Mouse (Mus musculus) regulatory T cell (primary cell): ENCODE measurements around the gene Col5a3.

Experiments
- in situ Hi-C: fragments of 300-600 bp; cut with MboI, MseI; formaldehyde crosslinking; loops from one replicate; pipeline ENCODE4 v1.15.1; 2025; ENCODE audit warnings: high pct_unique_total_duplicates

The Col5a3 gene

DNA sequence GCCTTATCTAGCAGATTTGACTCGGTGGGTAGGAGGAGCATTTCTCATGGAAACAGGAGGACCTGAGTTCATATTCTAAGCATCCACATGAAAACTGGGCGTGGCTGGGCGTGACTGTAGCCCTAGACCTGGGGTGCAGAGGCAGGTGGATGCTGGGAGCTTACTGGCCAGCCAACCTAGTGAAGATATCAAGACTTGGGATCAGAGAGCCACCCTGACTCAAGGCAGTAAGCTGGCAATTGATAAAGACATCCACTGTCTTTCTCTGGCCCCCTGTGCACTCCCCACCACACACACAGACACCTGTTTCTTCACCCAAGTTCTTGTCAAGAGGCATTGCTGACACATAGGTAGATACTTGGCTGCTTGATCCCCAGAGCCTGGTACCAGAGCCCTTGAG lies 66.3 kb downstream of the Col5a3 start:
- in situ Hi-C loops, result no loop called here

DNA sequence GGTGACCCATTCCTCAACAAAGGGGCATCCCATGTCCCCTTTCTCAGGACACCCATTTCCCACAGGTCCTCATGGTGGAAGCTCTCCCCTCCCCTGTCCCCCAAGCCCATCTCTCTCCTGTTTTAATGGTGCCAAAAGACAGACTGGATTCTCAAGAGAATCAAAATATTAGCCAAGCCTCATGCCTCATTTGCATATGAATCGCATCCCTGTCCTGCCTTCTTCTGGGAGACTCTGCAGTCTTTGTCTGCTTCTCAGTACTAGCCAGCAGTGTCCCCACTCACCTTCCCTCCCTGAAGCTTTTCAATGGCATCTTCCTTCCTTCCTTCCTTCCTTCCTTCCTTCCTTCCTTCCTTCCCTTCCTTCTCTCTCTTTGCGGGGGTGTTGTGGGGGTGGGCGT lies 67.2 kb downstream of the Col5a3 start:
- in situ Hi-C loops, result no loop called here

DNA sequence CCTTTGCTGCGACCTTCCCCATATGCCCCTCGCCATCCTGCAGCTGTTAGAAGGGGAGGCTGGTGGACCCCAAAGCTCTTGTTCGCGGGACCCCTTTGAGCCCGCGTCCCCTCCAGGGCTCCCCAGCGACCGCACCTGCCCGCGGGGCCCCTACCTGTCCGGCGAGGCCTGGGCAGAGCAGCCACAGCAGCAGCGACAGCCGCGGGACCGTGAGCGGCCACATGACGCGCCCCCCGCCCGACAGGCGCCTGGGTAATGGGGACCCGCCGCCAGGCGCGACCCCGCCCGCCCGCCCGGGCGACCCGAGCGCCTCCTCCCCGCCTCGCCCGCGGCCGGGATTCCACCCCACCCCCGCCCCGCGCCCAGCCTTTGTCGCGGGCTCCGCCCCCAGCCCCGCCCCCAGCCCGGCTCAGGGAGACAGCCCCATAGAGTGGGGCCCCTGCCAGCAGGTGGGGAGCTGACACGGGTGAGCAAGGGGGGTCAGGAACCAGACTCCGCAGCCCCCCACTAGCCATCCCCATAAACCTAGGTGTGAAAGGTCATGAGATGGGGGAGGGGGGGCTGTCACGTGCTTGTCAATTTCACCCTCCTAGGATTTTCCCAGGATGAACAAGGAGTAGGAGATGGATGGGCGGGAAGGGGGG lies 68.7 kb downstream of the Col5a3 start, which contains the start of gene Olfm2:
Gene Olfm2 (minus strand): TSS at position 333 of the 644 bp plus-strand sequence.
- in situ Hi-C loops, result no loop called here

DNA sequence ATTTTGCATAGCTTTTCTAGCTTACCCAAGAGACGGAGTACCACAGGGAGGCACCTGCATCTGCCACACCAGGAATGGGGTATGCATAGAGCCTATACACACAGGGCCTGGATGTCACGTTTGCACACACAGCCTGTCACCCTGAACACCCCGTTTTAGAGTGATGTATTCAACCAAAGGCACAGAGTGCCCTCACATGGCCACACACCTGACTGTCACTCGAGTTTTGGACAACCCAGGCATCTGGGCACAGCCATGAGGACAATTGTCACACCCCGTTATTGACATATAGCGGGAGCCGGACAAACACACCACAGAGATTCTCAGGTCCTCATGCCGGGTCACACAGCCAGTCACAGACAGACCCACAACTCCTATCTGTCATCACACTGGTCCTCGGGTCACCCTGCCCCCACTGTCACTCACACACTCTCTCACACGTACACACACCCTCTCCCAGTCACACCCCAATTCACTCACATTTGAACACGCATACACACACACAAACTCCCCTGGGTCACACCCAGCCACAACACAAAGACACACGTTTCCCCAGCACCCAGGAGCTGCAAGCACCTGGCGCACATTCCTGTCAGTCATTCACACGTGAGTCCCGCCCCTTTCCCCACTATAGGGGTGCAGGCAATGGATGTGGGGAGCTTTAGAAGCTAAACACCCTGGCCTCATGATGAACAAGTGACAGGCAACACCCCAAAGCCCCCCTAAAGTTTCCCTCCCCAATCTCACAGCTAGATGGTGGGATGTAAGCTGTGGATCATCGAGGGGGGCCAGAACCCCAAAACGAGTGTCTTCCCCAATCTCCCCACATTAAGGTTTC lies 69.5 kb downstream of the Col5a3 start:
- in situ Hi-C loops, result no loop called here

DNA sequence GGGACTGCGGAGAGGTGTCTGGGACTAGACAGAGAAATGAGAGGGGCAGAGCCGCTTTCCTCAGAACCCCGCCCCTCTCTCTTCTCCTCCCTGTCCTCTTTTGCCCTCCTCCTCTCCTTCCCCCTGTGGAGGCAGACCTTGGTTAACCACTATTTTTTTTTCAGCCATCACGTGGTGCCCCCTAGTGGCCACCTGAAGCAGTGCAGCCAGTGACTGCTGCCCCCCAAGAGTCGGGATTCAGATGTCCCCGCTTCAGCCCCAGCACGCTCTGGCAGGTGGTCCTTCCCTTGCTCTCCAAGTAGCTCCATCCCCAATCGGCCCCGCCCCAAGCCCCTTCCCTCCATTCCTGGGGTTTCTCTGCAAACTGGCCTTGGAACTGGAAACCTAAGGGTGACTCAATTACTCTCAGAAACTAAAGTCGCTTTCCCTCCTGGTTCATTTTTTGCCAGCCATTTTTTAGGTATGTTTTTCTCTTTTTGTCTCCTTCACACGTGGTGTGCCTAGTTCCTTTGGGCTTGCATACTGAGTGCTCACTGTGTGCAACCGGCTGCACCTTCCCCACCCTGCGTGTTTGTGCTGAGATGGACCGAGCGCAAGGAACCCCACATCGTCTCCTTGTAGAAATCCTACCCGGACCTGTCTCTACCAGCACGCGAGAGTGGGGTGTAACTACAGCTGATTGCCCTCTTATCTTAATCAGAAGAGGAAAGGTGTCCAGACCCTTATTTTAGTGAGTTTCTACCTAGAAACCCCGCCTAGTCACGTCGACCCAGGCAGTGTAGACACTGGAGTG lies 70.7 kb downstream of the Col5a3 start:
- in situ Hi-C loops, result no loop called here

DNA sequence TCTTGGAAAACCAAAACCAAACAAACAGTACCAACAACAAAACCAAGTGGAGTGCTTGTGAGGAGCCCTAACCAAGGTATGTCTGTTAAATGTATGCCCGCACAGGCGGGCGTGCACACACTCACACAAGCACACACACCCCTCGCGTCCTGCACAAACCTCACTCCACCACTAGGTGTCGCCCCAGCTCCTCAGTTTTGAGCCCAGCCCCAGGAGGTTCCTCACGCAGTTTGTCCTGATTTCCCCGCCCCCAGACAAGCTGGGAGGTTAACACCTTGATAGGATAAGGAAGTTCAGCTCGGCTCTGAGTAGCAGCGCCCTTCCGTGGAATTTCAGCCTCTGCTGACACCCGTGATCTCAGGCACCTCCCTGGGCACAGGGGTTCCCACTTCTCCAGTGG lies 74.5 kb downstream of the Col5a3 start:
- in situ Hi-C loops, result no loop called here

DNA sequence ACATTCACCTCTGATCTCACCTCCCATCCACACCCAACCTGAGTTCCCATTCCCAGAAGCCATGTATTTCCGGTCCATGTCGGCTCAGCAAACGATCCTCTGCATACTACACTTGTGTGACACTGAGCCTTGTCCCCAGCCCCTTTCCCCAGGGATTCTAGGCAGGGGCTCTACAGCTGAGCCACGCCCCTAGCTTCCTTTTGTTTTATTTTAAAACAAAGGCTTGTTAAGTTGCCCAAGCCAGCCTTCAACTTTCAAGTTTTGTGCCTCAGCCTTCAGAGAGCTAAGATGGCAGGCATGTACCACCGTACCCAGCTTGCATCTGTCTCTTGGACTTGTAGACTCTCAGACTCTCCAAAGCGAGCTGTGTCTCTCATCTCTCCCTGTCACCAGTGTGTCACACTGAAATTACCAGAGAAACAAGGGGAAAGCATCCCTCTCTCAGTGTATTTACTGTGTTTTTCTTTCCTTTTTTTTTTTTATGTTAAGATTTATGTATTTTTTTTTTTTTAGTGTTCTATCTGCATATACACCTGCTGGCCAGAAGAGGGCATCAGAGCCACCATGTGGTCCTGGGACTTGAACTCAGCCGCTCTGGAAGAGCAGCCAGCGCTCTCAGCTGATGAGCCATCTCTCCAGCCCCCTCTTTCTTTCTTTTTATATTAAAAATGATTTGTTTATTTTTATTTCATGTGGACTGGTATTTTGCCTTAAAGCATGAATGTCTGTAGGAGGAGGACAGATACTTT lies 76.4 kb downstream of the Col5a3 start:
- in situ Hi-C loops, result no loop called here

DNA sequence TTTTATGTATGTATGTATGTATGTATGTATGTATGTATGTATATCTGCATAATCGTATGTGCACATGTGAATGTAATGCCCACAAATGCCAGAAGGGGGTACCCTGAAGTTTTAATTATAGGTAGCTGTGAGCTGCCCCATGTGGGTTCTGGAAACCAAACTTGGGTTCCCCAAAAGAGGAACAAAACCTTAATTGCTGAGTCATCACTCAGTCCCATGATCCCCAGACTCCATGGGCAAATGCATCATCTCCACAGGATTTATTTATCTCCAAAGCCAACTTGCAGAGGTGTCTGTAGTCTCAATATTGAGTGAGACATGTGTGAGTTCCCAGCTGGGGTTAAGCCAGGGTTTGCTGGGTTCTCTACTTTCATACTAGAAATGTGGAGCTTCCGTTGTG lies 77.6 kb downstream of the Col5a3 start:
- in situ Hi-C loops, result no loop called here

DNA sequence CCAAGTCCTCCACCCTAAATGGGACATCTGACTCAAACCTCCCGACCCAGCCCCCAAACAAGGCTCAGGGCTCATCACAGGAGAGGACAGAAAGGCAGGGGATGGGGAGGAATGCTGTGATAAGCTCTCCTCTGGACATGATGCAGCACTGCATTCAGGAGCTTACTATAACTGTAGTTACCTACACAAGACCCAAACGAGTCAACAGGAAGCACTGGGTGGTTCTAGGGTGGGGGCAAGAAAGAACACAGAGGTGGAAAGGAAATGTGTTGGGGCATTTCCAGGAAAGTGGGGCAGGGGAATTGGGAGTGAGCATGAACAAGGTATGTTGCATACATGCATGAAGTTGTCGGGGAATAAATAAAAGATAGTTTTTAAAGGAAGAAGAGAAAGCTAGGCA lies 80.2 kb downstream of the Col5a3 start:
- in situ Hi-C loops, result loop anchor here (5.0 kb wide), 1 partner anchor 77 kb away; no protein-coding TSS in a partner anchor

DNA sequence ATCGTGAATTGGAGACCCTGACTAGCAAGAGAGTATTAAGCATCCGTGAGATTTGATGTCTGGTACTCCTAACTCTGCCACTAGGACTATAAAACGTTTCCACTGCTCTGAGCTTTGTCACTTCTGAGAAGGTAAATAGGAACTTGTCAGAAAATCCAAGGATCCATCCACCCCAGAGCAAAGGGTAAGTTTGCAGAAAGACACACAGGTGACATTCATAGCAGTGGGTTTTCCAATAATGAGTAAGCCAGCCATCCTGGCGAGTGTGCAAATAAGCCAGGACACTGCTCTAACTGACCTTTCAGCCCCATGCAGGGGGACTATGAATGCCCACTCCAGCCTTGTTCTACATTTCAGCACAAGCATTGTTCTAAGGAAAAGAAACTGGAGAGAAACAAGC lies 83.1 kb downstream of the Col5a3 start:
- in situ Hi-C loops, result loop anchor here (5.0 kb wide), 1 partner anchor 74 kb away; no protein-coding TSS in a partner anchor

DNA sequence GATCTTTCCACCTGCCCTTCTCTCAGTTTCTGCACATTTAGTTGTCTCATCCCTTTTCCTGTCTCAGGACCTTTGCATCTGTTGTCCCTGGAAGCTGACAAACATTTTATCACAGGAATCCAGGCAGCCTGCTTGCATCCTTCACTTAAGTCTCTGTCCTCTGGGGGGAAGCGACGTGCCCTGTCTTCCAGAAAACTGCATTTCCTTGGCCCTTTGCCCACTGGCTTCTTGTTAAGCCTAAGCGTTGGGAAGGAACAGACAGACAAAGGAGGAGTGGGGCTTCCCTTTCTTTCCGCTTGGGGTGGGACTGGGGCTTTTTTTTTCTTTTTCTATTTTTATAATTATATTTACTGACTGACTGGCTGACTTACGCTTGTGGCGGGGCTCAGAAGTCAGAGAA lies 85.4 kb downstream of the Col5a3 start:
- in situ Hi-C loops, result loop anchor here (10.0 kb wide), 1 partner anchor 265 kb away; the partner anchor contains the start of gene Zfp26

DNA sequence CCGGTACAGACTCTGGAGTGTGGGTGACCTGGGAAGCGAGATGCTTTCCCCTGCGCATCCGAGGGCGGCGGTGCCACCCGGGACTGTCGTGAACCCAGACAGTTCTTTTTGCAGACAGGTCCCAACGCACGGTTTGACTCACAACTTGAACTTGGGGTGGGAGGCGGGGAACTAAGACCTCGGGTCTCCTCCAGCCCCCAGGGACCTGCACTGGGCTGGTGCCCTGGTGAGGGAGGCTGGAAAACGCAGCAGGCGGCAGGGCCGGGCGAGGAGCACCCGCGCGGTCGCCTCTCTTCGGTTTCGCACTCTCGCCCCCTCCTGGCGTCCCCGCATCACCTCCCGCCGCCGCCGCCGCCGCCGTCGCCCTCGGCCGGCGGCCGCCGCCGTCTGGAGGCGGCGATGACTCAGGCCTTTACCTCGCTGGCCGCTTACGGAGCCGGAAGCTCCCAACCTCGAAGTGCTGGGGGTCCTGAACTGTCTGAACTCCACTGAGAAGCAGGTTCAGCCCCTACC lies 87.2 kb downstream of the Col5a3 start:
- in situ Hi-C loops, result loop anchor here (10.0 kb wide), 1 partner anchor 263 kb away; the partner anchor contains the start of gene Zfp26

DNA sequence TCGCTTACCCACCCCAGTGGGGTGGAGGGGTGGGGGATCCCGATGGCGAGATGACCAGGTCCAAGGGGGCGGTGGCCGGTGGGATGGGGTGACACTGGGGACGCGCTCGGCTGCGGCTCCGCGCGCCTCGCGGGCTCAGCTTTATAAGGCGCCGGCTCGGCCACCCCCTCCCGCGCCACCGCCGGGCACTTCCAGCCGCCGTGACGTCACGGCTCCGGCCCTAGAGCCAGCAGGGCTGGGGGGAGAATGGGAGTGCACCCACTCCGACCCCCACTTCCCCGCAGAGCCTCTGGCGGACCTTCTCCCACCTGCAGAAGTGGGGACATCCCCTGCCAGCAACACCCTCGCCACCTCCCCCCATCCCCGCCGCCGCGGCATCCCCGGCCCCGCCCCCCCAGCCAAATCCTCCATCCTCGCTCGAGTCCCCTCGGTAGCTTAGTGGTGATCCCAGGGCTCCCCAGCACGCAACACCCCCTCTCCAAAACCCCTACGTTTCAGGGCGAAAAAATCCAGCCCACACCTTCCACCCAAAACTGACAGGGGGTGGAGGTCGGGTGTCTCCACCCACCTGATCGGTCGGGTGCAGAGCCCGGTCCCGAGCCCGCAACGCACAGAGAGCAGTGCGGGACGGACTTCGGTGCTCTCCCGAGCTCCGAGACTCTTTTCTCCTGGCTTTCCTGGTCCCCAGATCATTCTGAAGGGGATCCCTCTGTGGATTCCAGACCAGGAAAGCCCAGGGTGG lies 87.8 kb downstream of the Col5a3 start:
- in situ Hi-C loops, result loop anchor here (10.0 kb wide), 1 partner anchor 262 kb away; the partner anchor contains the start of gene Zfp26

DNA sequence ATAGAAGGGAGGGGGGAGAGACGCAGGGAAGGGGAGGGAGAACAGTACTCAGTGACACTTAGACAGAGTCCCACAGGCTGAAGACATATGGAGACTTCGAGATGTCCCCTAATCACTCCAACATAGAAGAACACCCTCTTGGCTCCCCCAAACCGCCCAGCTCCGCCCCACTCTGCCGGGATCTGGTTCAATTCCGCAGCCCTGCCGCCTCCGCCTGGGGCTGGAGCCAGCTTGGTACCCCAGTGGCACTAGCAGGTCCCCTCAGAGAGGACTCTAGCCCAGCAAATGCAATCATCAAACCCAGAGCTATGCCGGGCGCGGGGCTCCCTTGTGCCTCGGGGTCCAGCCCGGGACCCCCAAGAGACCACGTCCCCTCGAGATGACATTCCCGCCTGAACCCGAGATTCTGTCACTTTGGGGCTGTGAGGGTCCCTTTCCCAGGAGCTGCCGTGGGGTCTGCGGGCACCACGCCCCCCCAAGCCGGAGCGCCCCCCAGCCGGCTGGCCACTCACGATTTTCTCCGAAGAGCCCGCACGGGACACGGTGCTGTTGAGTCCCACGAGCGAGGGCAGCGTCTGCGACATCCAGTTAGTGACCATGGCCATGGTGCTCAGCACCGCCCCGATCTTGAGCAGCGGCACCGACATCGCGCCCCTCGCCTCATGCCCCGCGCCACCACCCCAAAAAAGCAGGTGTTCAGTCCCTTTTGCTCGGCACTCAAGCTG lies 88.6 kb downstream of the Col5a3 start:
- in situ Hi-C loops, result loop anchor here (10.0 kb wide), 1 partner anchor 261 kb away; the partner anchor contains the start of gene Zfp26

DNA sequence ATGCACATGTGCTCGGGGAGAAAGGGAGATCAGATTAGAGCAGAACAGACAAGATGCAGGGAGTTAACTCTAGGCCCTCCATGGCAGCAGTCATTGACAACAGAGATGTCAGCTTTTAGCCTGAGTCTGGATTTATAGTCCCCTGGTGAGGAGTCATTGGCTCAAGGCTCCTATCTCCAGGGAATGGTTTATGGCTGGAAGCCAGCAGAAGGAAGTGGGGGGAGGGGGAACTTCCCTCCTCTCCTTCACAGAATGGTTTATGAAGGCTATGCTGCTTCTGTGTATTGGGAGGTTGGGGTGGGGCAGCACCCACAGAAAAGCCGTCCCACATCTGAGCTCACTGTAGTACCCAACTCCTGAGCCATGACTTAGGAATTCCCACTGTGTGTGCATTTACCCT lies 93.3 kb downstream of the Col5a3 start:
- in situ Hi-C loops, result loop anchor here (10.0 kb wide), 1 partner anchor 257 kb away; the partner anchor contains the start of gene Zfp26
